Mouse (Mus musculus) liver, embryonic 14.5 days (tissue): ENCODE results near the gene Susd3.

Source experiments
- CTCF ChIP-seq: IDR thresholded peaks from 2 replicates; pipeline ENCODE4 v1.5.1; 2016; ENCODE audit warnings: antibody characterized with exemption, low read depth, control low read depth
- EP300 ChIP-seq: IDR thresholded peaks from 2 replicates; pipeline ENCODE4 v1.6.1; 2016; ENCODE audit warnings: antibody characterized with exemption, low read depth

DNA sequence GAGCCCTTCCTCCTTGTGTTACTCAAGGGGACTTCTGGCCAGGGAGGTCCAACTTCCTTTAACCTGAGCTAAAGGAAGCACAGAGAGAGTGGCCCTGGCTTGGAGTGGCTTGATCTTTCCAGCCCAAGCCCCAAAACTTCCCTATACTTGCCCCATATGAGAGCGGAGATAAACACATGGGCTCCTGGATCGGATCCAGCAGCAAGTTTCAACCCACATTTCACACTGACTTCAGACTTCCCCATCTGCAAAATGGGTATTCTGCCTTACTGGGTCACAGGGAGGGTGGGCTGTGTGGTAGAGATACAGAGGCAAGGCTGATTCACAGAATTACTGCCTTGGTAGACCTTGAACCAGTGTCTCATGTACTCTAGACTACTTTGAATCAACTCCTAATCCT lies 5.0 kb downstream of the Susd3 start:
- TF ChIP-seq CTCF (no peak), EP300 (no peak)
